Mouse (Mus musculus) thymus, postnatal 14 days (tissue): Measurements from ENCODE around the gene Trim45.

ENCODE experiments used
- DNase-seq: peaks from one replicate; pipeline ENCODE4 v3.0.0; 2021

The Trim45 gene

GRCm38 (mm10) chr3:100932077-100932944, 10.3 kb downstream of the Trim45 start:
- peak; percentile 51 for DNase-seq

- DNase-seq, result no peak
Observed at GRCm38 (mm10) chr3:100935521-100935920, 13.5 kb downstream of the Trim45 start.

- no peak for DNase-seq
Observed at GRCm38 (mm10) chr3:100936201-100936600, 14.2 kb downstream of the Trim45 start.

GRCm38 (mm10) chr3:100938211-100938610, 16.2 kb downstream of the Trim45 start:
- DNase-seq, result no peak

- DNase-seq, result no peak
Observed at GRCm38 (mm10) chr3:100940496-100941037, 18.6 kb downstream of the Trim45 start.

GRCm38 (mm10) chr3:100947286-100947685, 25.3 kb downstream of the Trim45 start:
- no peak for DNase-seq

- no peak for DNase-seq
Observed at GRCm38 (mm10) chr3:100951531-100951930, 29.5 kb downstream of the Trim45 start.

GRCm38 (mm10) chr3:100954616-100955015, 32.6 kb downstream of the Trim45 start:
- no peak for DNase-seq

- no peak for DNase-seq
Observed at GRCm38 (mm10) chr3:100961007-100961406, 39.0 kb downstream of the Trim45 start.

GRCm38 (mm10) chr3:100961501-100961900, 39.5 kb downstream of the Trim45 start:
- DNase-seq, result no peak

GRCm38 (mm10) chr3:100963849-100964542, 42.0 kb downstream of the Trim45 start:
- peak; percentile 51 for DNase-seq

- peak; percentile 93 for DNase-seq
Observed at GRCm38 (mm10) chr3:100969176-100969917, 47.3 kb downstream of the Trim45 start, which contains the start of gene Ttf2. TSS of gene Ttf2 (minus strand) at chr3:100969663.

- peak; percentile 49 for DNase-seq
Observed at GRCm38 (mm10) chr3:100973906-100974305, 51.9 kb downstream of the Trim45 start.

- no peak for DNase-seq
Observed at GRCm38 (mm10) chr3:100979290-100979689, 57.3 kb downstream of the Trim45 start.
